Mouse (Mus musculus): ENCODE measurements around the gene Cxcr5.

- TF ChIP-seq POLR2A (IDR thresholded peaks at IDR 0.05; ENCODE audit: insufficient read depth, low read depth, low read length): no peak
- no peak for TF ChIP-seq CTCF (IDR thresholded peaks at IDR 0.05; ENCODE audit: insufficient read depth, low read depth, low read length)
Measured at GRCm38 (mm10) chr9:44524235-44524826, 37.3 kb downstream of the Cxcr5 start.

All from olfactory bulb, adult 2 months (tissue).